Mouse (Mus musculus) embryonic fibroblast, embryonic 13.5 days (primary cell): Measurements from ENCODE around the gene Zfp446. TPM values are rescaled to one million over a fixed set of nuclear protein-coding genes. Genes with fewer than 3 reads are reported as not detected.
A peak's percentile ranks its signal among the peaks of the same experiment; 100 is the strongest.

Source experiments
- H3K27ac ChIP-seq: 2 replicates; pipeline ENCODE4 v1.5.1; 2012; ENCODE audit warnings: low read length, control low read depth, inconsistent platforms; ENCODE audit not compliant: insufficient read depth
- H3K4me1 ChIP-seq: 2 replicates; pipeline ENCODE4 v1.6.1; 2011; ENCODE audit warnings: low read length; ENCODE audit not compliant: control insufficient read depth, insufficient read depth
- H3K4me3 ChIP-seq: 2 replicates; pipeline ENCODE4 v1.5.1; 2011; ENCODE audit warnings: mild to moderate bottlenecking, control low read depth, low read length; ENCODE audit not compliant: insufficient read depth
- CTCF ChIP-seq: IDR thresholded peaks from 2 replicates; pipeline ENCODE4 v1.5.1; 2011; ENCODE audit warnings: mild to moderate bottlenecking, control low read depth, low read length, moderate library complexity, borderline replicate concordance; ENCODE audit not compliant: insufficient read depth
- POLR2A ChIP-seq: IDR thresholded peaks from 2 replicates; pipeline ENCODE4 v1.6.1; 2011; ENCODE audit warnings: low read depth, mild to moderate bottlenecking, control low read depth, low read length, moderate library complexity
- polyA plus RNA-seq: library from polyadenylated mRNA; stranded (reverse); fragments of >200 nt; gene quantifications from 2 replicates; pipeline ENCODE4 v1.2.4, GENCODE M21; 2011; ENCODE audit warnings: low read depth; ENCODE audit not compliant: missing spikeins, insufficient read length

Zfp446 gene
- polyA plus RNA-seq, 1 experiment, result 2.8 TPM

DNA sequence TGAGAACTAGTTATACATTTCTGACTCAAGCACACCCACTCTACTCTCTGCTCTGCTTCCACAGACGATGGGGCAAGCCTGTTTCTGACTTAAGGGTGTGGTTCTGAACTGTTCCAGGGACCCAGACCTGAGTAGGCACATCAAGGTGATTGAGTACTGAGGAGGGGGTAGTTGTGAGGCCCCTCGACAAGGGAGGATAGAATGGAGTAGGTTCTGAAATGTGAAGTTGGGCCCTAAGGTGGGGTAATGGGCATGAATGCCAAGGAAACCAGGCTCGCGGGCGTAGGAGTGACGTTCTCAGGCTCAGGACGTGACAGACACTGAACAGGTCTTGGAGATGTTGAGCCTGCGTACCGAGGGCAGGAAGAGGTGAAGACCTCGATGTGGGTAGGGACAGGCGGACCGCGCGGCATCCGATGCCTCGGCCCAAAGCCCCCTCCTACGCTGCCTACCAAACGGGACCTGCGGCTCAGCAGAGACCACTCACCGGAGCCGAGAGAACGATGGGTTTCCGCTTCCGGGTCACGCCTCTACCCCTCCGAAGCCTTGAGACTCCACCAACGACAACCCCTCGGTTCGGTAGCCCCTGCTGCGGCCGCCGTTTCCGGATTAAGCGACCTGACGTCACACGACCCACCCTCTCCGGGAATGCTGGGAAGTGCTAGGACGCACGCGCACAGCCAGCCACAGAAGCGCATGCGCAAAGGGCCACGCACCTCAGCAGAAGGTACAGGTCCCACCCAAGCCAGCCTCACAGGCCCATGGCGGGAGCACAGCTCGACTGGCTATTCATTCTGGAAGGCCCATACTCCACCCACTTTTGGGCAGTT lies 56.7 kb downstream of the Zfp446 start, which contains the start of gene Chmp2a:
Gene Chmp2a (minus strand): TSS at position 660 of the 830 bp plus-strand sequence.
- TF ChIP-seq CTCF (no peak), POLR2A (peak; percentile 85)
- Histone ChIP-seq H3K4me1 (peaks cover 12% of the 10 kb centered on the region; the same call in 1 of the 2 replicates), H3K27ac (peak within 1 kb of the TSS; percentile 85), H3K4me3 (peak within 1 kb of the TSS; percentile 43)

Other genes starting within 250 kb of the Zfp446 start
- not detected in 2 replicates for gene Vmn2r56, start 242.8 kb upstream of the Zfp446 start, polyA plus RNA-seq
- gene Zscan18, start 174.2 kb upstream of the Zfp446 start, polyA plus RNA-seq, result 1.5 and 1.9 TPM in 2 replicates
- 9.0 and 12.2 TPM in 2 replicates for gene Zfp329, start 159.0 kb upstream of the Zfp446 start, polyA plus RNA-seq
- 25.6 and 27.3 TPM in 2 replicates for gene Zfp110, start 143.1 kb upstream of the Zfp446 start, polyA plus RNA-seq
- 2.9 and 3.4 TPM in 2 replicates for gene Zfp128, start 96.7 kb upstream of the Zfp446 start, polyA plus RNA-seq
- 7.6 and 9.8 TPM in 2 replicates for gene Zscan22, start 80.0 kb upstream of the Zfp446 start, polyA plus RNA-seq
- 1,341 and 1,449 TPM in 2 replicates for gene Rps5, start 55.6 kb upstream of the Zfp446 start, polyA plus RNA-seq
- gene Rnf225, start 50.4 kb upstream of the Zfp446 start, polyA plus RNA-seq, result 0.30 and 0.63 TPM in 2 replicates
- gene Zfp324, start 12.0 kb upstream of the Zfp446 start, polyA plus RNA-seq, result 5.5 and 6.9 TPM in 2 replicates
- not detected in 2 replicates for gene Slc27a5, start 20.3 kb downstream of the Zfp446 start, polyA plus RNA-seq
- gene Trim28, start 21.3 kb downstream of the Zfp446 start, polyA plus RNA-seq, result 352 and 453 TPM in 2 replicates
- 14.2 and 16.9 TPM in 2 replicates for gene Zbtb45, start 32.2 kb downstream of the Zfp446 start, polyA plus RNA-seq
- gene Chmp2a, start 57.0 kb downstream of the Zfp446 start, polyA plus RNA-seq, result 85.6 and 98.6 TPM in 2 replicates
- 273 and 288 TPM in 2 replicates for gene Ube2m, start 60.4 kb downstream of the Zfp446 start, polyA plus RNA-seq
- 0.80 and 1.0 TPM in 2 replicates for gene Mzf1, start 76.9 kb downstream of the Zfp446 start, polyA plus RNA-seq
- not detected in 2 replicates for gene Vmn1r85, start 117.3 kb downstream of the Zfp446 start, polyA plus RNA-seq
- not detected in 2 replicates for gene Vmn1r86, start 142.1 kb downstream of the Zfp446 start, polyA plus RNA-seq
- 0.28 TPM in 1 of 2 replicates, not detected in the other for gene Vmn1r87, start 162.3 kb downstream of the Zfp446 start, polyA plus RNA-seq
- 0.07 and 0.09 TPM in 2 replicates for gene Vmn1r88, start 181.7 kb downstream of the Zfp446 start, polyA plus RNA-seq
- not detected in 2 replicates for gene Vmn1r89, start 235.2 kb downstream of the Zfp446 start, polyA plus RNA-seq